Mouse (Mus musculus) spleen, adult 2 months (tissue): ENCODE measurements around the gene Fyttd1.

ENCODE experiments used
- CTCF ChIP-seq: fragments of 200-500 bp; IDR thresholded peaks from 2 replicates; pipeline ENCODE4 v1.5.1; 2011; ENCODE audit warnings: mild to moderate bottlenecking, inconsistent platforms; ENCODE audit not compliant: insufficient read depth, insufficient read length, insufficient replicate concordance; ENCODE audit errors: extremely low read depth
- POLR2A ChIP-seq: fragments of 200-500 bp; IDR thresholded peaks from 2 replicates; pipeline ENCODE4 v1.6.1; 2011; ENCODE audit warnings: low read depth, low read length, inconsistent platforms

- TF ChIP-seq CTCF (no peak), POLR2A (no peak)
Measured at GRCm38 (mm10) chr16:32956889-32957288, 79.6 kb downstream of the Fyttd1 start.
